Mouse (Mus musculus) embryo, embryonic 11.5 days (tissue): ENCODE data around the gene Cacnb3.

Source experiments
- DNase-seq: peaks from one replicate; pipeline ENCODE4 v3.0.0-alpha.2; 2012; ENCODE audit warnings: low read depth, low spot score

The Cacnb3 gene

DNA sequence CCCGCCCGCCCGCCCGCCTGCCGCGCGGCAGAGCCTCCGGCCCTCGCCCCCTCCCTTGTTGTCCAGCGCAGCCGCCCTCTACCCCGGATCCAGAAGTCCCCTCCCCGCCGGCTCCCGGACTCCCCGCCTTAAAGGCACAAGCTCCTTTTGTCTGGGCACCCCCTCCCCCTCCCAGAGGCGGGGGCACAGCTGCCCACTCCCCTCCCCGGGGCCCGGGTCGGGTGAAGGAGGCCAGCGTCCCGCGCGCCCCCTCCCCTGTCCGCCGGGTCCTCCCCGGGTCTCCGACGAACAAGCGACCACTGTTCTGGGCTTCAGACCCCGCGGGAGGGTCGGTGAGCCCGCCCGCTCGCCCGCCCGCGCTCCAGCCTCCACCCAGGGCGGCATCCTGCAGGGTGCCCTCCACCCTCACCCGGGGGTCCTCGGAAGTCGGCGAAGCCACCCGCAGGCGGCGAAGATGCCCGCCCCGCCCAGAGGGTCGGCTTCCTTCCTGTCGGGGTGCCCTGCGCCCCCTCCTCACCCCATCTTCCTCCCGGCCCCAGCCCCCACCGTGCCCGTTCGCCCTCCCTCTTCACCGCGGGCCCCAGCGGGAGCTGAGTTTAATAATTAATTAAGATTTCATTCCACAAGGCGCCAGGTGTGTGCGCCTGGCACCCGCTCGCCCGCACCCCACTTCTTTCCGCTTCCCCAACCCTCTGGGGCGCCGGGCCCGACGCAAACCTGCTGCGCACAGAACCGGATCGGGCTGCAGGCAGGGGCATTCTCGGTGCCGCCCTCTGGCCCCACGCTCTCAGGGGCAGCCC, 21.1 kb upstream of the Cacnb3 start, which contains the start of gene Adcy6:
TSS of gene Adcy6 (minus strand) at position 746 of the 800 bp plus-strand sequence.
- peak; percentile 74 for DNase-seq

DNA sequence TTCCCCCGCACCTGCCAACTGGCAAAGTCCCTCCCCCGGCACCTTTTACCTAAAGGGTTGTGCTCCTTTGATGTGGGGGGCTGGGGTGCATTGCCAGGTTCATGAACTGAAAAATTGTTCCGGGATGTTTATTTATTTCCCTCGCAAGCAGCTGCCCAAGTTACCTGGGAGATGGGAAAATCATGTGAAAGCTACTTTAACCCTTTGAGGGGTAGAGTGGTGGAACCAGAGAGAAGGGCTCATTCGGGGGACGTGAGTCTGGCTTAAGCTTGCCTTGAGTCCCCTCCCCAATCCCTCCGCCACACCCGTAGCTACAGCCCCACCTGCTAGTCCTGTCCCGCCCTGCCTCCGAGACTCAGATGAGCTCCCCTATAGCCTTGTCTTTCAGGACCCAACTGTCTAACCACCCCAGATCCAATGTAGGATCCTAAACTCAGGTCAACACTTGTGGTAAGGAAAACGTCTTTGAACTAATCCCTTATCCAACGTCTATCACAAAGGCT, 20.5 kb upstream of the Cacnb3 start:
- no peak for DNase-seq

DNA sequence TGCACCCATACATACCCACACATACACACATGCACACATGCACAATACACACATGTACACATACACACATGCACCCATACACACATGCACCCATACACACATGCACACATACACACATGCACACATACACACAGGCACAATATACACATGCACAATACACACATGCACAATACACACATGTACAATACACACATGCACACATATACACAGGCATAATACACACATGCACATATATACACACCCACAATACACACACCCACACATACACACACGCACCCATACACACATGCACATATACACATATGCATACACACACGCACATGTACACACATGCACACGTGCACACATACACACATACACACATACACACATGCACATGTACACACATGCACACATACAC, 18.4 kb upstream of the Cacnb3 start:
- DNase-seq: no peak

DNA sequence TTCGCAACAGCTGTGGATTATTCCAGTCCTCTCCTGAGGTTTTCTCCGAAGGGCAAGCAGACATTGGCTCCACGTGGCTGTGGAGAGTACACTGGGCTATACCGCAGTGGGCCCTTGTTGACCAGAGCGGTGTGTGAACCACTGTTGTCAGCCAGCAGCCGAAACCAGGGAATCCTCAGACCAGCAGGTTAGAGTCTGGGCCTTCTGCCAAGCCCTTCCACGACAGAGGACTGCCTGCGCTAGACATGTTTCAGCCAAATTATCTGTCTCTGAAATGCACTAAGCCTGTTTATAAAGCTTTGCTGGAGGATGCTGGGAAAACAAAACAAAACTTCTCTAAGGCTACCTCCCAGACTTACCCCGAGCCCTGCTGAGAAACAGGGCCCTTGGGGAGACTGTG, 16.1 kb upstream of the Cacnb3 start:
- DNase-seq: no peak

DNA sequence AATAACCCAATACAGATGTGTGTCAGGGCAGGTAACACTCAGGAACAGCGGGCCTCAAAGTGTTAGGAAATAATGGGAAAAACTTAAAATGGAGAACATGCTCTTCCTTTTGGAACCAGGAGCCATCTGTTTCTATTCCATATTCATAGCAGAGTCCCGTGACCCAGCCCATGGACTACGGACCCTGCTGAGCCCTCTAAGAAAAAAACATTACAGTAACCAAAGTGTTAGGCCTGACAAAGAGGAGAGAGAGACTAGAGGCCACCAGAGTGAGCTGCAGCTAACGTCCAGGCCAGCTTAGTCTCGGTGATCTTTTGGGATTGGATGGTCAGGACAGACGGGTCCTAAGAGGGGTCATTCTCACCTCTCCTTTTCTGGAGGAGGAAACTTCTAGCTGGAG, 15.7 kb upstream of the Cacnb3 start:
- DNase-seq: no peak

DNA sequence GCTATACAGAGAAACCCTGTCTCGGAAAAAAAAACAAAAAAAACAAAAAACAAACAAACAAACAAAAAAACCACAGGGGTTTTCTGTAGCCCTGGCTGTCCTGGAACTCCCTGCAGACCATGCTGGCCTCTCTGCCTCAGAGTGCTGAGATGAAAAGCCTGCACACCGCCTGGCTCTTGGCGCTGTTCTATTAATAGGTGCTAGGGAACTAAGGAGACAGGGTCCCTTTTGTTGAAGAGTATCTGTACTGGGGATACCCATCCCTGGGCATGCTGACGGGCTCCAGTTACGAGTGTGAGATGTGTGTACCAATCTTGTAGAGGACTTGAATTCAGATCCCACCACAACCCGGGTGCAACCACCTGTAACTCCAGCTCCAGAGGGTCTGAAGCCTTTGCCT, 14.9 kb upstream of the Cacnb3 start:
- DNase-seq: no peak

DNA sequence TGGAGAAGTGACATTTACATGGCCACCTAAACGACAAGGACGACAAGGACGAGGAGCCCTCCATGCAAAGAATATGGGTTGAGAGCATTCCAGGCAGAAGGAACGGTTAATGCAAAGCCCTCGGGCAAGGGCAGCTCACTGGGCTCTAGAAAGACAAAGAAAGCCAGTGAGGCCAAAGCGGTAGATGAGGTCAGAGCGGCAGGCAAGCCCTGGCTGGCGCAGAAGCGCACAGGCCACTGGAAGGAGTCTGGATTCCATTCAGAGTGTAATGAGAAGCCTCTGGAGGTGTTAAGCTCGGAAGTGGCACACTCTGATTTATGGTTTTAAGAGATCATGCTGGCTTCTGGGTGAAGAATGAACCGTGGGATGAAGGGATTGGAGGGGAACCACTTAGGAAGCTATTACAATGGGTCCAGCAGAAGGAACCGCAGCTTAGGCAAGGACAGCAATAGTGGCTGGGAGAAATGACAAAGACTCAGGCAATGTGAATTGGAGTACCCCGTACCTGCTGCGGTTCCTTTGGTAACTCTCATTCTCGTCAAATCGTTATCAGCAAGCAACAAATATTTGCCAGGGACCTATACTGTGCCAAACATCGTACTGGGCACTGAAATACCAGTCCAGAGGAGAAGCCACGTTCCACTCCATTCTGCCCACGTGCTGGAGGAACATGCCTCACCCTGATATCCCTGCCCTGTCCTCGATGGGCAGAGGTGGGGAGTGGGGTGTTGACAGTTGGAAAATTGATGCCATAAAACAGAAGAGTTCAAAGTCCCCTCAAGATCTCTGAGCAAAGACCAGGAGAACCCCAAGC, 14.1 kb upstream of the Cacnb3 start:
- no peak for DNase-seq

DNA sequence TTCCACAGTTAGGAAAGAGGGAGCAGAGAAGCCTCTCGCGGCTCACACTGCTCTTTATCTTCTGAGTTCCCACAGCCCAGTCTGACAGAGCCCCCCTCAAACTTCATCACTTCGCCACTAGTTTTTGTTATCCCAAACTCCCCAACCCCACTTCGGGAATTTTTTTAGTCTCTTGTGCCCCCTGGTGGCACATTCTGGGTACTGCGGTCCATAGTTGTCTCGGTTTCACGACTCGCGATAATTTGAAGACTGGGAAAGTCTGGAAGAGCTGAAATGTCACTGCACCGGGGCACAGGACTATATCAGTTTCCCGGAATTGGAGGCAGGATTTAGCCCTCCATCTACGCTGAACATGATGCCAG, 13.5 kb upstream of the Cacnb3 start:
- DNase-seq: peak; percentile 81

DNA sequence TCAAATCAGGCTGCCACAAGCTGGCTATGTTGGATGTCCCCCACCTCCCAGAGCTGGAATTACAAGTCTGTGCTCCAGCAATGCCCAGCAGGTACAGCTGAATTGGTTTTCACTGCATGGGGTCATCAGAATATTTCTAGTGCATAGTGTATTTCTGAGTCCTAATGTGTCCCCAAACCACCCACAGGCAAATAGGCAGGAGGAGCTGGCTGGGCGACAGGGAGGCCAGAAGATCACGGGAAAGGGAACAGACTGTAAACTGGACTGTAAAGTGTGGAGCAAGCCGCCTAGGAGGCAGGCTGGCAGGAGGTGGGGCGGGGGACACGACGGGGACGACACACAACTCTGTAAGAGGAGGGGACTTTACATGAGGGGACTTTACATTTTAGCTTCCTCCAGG, 8.4 kb upstream of the Cacnb3 start:
- no peak for DNase-seq

DNA sequence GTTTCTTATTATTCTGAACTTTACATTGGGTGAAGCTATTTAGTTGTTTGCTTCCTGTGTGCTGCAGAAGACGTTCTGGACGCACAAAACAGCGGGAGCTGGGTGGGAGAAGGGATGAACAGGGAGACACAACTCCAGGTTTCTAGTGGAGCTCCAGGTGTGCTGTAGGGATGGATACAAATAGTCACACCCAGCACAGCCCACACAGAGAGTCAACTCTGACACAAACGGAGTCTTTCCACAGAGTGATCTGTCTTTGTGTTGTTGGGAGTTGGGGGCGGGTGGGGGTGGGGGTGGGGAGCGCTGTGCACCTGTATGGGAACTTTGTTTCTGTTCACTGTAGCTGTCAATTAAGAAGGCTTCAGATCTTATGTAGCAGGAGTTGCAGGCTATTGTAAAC, 7.9 kb upstream of the Cacnb3 start:
- DNase-seq: no peak

DNA sequence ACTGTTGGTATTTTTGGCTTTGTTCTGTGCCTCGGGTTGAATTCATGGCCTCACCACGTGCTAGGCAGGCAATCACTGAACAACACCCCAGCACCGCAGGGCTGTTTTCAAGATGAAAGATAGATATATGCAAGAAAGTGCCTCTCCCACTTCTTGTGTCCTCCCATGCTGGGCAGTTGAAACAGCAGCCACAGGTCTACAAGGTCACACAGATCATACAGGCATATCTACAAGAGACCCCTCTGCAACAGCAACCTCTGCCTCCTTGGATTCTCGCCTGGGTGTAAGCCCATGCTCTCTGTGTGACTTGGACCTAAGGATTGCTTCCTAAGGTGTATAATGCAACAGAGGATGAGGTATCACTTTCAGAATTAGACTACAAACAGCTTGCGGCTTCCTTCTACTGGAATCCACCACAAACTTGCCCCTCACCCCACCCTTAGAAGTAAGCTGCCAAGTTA, 7.2 kb upstream of the Cacnb3 start:
- no peak for DNase-seq

DNA sequence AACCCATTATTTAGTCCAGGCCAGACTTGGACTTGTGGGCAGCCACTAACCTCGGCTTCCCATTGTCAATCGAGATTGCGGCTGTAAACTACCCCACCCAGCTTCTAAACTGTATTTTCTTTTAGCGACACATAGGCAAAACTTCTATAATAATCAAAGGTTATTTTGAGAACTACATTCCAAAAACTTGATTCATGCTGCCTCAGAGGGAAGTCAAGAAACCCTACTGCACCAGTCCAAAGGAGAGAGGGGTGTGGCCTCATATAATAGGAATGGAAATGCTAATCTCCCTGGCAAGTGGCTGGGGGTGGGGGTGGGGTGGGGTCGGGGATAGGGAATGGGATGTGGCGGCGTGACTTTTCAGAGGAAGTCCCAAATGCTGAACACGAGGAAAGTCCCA, 4.6 kb upstream of the Cacnb3 start:
- no peak for DNase-seq

DNA sequence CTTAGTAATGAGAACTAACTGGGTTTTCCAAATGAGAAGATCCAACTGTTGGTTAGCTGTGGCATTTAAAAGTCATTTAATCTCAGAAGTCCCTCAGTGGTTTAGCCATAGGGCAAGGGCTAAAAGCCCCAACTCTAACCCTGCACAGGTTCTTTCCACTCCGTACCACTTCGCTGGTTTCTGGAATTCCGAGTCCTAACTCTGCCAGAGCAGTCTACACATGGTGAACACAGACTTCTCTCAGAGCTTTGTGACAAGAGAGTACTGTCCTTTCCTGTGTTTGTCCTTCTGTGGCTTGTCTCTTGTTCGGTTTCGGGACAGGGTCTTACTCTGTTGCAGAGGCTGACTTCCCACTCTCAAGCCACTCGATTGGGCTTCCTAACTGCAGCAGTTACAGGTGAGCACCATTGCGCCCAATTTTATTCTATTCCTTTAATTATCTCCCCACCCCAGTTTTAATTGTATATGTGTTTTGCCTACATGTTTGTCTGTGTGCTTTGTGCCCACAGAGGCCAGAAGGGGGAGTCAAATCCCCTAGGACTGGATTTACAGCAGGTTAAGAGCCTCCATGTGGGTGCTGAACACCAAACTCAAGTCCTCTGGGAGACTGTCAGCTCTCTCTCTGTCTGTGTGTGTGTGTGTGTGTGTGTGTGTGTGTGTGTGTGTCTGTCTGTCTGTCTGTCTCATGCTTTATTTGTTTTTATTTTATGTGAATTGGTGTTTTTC, 4.0 kb upstream of the Cacnb3 start:
- DNase-seq: no peak

DNA sequence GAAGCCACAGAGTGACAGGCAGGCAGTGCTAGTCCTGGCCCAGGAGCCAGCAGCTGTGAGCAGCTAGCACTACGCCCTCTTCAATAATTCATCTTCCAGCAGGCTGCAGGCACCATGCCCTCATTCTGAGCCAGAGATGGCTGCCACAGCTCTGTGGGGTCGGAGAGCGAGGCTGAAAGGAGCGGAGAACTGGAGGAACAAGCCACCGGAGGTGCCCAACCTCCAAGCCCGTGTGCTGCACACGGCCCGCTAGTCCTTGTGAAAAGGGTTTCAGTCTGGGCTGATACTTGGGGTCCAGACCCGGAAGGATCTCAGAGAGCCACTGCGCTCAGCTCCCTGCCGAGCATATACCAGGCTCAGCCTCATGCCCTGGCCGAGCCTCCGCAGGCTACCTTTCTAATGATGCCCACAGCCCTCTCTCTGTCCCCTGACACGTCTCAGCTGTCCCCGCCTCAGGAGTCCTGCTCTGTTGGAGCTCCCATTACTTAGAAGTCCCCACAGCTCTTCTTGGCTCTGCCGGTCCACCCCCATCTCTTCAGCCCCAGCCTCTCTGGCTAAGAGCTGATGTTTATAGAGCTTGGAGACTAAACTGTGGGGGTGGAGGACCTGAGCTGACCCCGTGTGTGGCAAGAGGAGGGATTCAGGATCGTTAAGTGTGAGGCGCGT, 1.9 kb upstream of the Cacnb3 start:
- DNase-seq: no peak

DNA sequence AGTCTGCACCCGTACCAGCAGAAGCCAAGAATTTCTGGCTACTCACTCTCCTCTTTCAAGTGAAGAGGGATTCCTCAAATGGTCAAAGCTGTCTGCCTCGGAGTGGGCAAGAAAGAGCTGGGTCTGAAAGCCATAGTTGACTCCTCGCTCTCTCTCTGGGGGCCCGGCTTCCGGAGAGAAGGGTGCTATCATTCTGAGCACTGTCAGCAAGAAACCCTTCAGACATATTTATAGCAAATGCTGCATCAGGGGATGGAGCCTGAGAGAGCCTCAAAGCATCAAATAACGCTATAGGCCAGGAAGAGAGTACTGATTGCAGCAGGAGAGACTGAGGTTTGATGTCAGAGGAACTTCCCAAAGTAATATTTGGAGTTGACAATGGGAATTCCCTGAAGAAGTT, 1.2 kb upstream of the Cacnb3 start:
- DNase-seq: no peak

DNA sequence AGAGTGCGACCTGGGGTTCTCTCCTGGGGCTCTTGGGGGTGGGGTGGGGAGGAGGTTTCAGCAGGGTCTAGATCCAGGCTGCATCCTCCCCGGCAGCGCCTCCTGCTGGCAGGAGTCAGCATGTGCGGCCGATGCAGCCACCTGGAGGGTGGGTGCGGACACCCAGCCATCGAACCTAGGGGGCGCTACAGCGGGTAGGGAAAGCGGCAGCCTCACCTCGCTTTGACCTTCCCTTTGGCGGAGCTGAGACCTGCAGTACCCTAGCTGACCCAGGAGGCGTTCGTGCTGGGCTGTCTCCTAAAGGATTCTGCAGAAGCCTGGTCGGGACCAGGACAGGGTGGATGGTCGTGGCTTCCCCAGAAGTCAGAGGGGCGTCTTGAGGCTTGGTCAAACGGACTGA, 853 bp downstream of the Cacnb3 start:
- no peak for DNase-seq

DNA sequence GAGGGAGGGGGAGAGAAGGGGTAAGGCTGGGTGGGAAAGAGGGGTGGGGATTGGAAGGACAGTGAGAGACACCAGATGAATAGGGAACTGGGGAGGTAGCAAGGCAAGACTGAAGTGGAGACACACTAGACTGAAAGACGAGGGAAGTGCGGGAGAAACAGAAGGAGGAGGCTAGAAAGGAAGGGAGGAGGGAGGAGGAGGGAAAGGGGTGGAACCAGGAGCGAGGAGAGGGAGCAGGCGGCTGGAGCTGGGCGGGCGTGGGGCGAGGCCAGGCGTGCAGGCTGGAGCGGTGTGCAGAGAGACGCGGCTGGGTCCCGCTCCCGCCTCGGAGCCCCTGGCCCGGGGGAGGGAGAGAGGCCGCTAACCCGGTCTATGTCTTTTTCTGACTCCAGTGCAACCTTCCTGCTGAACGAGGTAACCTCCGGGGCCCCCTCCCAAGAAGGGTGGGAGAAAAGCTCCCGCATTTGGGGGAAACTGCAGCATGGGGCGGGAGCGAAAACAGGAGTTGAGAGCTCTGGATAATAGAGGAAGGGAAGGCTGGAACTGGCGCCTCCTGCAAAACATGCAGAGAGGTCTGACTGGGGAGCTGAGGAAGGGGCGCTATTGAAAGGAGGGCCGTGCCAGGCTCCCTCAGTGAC, 1.6 kb downstream of the Cacnb3 start:
- no peak for DNase-seq

DNA sequence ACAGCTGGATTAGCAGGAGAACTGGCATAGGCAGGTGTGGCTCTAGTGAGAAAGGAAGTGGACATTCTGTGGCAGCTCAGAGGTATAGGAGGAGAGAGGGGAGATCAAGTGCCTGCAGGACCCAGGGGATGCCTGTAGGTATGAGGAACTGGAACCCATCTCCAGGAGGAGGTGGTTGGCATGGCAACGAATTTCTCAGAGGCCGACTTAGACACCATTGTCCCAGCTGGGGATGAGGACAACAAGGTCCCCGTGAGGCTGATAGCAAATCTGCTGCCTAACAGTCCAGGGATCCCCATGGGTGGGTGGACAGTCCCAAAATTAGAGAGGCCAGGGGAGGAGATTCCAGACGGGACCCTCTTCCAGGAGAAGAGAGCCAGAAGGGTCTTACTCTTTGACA, 2.3 kb downstream of the Cacnb3 start:
- no peak for DNase-seq

DNA sequence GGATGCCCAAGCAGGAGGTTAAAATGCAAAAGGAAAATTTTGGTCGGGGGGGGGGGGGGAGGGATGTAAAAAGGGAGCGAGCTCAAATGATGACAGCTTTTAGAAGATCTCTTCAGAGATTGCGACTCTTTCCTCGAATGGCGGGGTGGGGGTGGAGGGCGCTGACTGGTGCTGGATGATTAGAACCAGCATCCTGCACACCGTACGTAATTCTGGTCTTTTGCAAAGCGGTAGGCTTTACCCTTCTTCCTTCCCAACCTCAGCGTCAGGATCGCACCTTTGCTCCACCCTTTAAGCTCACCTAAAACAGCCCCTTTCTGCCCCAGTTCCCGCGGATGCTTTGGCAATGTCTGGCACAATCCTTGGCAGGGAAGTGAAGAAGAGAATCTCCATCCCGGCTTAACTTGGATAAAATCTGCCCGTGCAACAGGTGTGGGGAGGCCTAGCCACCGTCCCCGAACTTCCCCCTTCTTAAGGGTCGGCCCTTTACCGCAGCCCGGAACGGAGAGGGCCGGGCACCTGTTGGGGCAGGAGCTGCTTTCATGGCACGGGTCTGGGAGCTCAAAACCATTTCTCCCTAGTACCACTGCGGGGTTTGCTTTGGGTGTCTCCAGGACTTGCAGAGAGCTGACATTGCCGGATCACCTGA, 3.3 kb downstream of the Cacnb3 start:
- no peak for DNase-seq

DNA sequence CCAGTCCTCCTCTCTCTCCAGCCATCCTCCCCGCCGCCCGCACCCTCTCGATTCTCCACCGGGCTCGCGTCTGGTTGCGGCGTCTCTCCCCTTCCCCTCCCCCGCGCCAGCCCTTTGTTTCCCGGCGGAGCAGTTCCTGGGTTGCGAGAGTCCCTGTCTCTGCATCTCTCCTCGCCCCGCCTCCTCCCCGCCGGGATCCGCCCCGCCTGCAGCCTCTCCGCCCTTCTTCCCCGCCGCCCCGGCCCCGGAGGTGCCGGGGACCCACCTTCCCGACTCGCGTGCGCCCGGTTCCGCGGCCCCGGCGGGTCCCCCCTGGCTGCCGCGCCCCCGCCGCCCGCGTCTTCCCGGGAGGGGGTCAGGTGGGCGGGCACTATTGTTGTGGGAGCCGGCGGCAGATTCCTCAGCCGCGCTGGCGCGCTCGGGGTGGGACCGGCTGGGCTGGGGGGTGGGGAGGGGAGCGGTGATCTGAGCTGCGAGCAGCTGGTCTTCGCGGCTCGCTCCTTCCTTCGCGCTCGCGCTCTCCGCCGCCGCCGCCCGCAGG, 4.0 kb downstream of the Cacnb3 start:
- DNase-seq: peak; percentile 65
